Mouse (Mus musculus) bone marrow macrophage, adult 2 months (primary cell): ENCODE measurements around the gene Gm21190.
"Not testable (repeated sequence)": the region's sequence is repeated elsewhere in the genome, so short reads cannot be mapped to it uniquely, and the experiment has no call there.

ENCODE experiments used
- CTCF ChIP-seq: IDR thresholded peaks from 2 replicates; pipeline ENCODE4 v1.5.1; 2012; ENCODE audit warnings: low read depth, mild to moderate bottlenecking, low read length, moderate library complexity
- POLR2A ChIP-seq: IDR thresholded peaks from 2 replicates; pipeline ENCODE4 v1.6.1; 2012; ENCODE audit warnings: mild to moderate bottlenecking, low read depth, low read length, borderline replicate concordance

- TF ChIP-seq CTCF, POLR2A: not testable (repeated sequence)
These were observed 19.1 kb downstream of the Gm21190 start for GRCm38 (mm10) chr5:15509911-15510310.
